9 mouse cellular contexts compared by ENCODE assay signal in the genomic region with DNA sequence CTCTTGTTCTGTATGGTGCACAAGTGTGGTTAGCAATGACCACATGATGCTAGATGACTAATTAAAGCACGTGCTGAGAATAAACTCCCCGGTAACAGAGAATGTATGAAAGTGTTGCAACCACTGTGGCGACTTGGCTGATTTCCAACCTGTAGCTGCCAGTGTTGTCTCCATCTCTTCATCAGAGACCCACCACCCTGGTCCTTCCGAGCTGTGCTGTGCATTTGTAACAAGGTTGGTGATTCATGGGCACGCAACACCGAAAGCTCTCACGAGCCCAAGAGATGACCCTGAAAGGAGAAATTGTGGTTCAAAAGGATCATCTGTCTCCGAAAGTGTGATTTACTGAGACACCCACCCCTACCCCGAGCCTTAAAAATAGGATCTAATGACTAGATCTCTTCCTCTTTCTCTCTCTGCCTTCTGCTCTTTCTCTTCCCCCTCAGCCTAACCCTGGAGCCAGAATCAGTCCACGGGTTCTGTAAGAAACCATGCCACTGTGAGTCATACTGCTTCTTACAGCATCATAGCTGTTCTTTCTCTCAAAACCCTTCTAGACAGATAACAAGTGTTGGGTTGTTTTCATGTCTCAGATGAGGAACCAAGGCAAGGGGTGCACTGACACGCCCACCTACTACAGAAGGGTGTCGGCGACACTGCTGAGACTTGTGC.
DNase-seq lines count a peak whose midpoint lies in the region; ATAC-seq and TF ChIP-seq lines count a peak whose summit lies in the region.
"Had no signal": no experiment of that assay in that cellular context is flagged by ENCODE, and none has a peak within 500 bp of the region (broad histone marks: within the 10 kb centered on the region; RNA-seq: fewer than 3 reads in every experiment).

No protein-coding gene starts in this region.

- no peak overlapping the region for H3ac ChIP-seq in C2C12 (ENCODE audit: control insufficient read depth, insufficient read length, low read depth)

- no peaks in the 10 kb centered on the region; the same call in 1 of the 2 replicates for H3K27me3 ChIP-seq in kidney, embryonic 14.5 days (ENCODE audit: control insufficient read depth, insufficient read depth, low read length)
- H3K27me3 ChIP-seq in C2C12 (ENCODE audit: control insufficient read depth, insufficient read depth, insufficient read length) = no peaks in the 10 kb centered on the region
- H3K27me3 ChIP-seq in midbrain, embryonic 16.5 days (ENCODE audit: control insufficient read depth, insufficient read depth, low read depth, low read length) = no peaks in the 10 kb centered on the region
- H3K27me3 ChIP-seq: neural tube, embryonic 12.5 days had no signal

- H3K9ac ChIP-seq in kidney, embryonic 14.5 days (ENCODE audit: low read depth, low read length) = no peak overlapping the region
- H3K9ac ChIP-seq in midbrain, embryonic 16.5 days (ENCODE audit: low read depth, low read length) = no peak overlapping the region
- H3K9ac ChIP-seq: neural tube, embryonic 12.5 days had no signal

- H3K4me2 ChIP-seq in kidney, embryonic 14.5 days (replicated peaks; ENCODE audit: low read depth, low read length) = no peak overlapping the region
- no peak overlapping the region for H3K4me2 ChIP-seq in midbrain, embryonic 16.5 days (ENCODE audit: low read length)
- H3K4me2 ChIP-seq: neural tube, embryonic 12.5 days had no signal

- no peaks in the 10 kb centered on the region for H3K36me3 ChIP-seq in kidney, embryonic 14.5 days (ENCODE audit: control insufficient read depth, insufficient read depth, low read length)
- H3K36me3 ChIP-seq in C2C12 (ENCODE audit: control insufficient read depth, insufficient read depth) = no peaks in the 10 kb centered on the region
- no peaks in the 10 kb centered on the region for H3K36me3 ChIP-seq in midbrain, embryonic 16.5 days (ENCODE audit: control insufficient read depth, insufficient read depth, low read length)
- H3K36me3 ChIP-seq: neural tube, embryonic 12.5 days had no signal

- 0 out of 2 replicates have a peak, but pooled peaks cover 5% of the 10 kb centered on the region for H3K4me1 ChIP-seq in kidney, embryonic 14.5 days (ENCODE audit: control insufficient read depth, insufficient read depth, low read length)
- H3K4me1 ChIP-seq in midbrain, embryonic 16.5 days (ENCODE audit: control insufficient read depth, insufficient read depth, low read length) = peaks cover 18% of the 10 kb centered on the region

- H3K4me3 ChIP-seq in kidney, embryonic 14.5 days (ENCODE audit: low read length) = no peak overlapping the region
- H3K4me3 ChIP-seq in C2C12 (ENCODE audit: insufficient read depth, poor library complexity, severe bottlenecking) = no peak overlapping the region
- H3K4me3 ChIP-seq in midbrain, embryonic 16.5 days (ENCODE audit: low read depth, low read length) = no peak overlapping the region
- H3K4me3 ChIP-seq: neural tube, embryonic 12.5 days had no signal

- ATAC-seq in kidney, embryonic 14.5 days (ENCODE audit: low FRiP score, low TSS enrichment) = no peak
- ATAC-seq in erythroblast, adult 5-6 weeks (replicated peaks; ENCODE audit: low FRiP score, poor library complexity, severe bottlenecking) = no peak
- ATAC-seq in midbrain, embryonic 16.5 days = no peak

- DNase-seq in kidney, postnatal 36 days = peak; percentile 5 to 8
- peak; percentile 34 to 37 for DNase-seq in adrenal gland, postnatal 36 days
- DNase-seq in lung, postnatal 25 days (ENCODE audit: low spot score) = peak; percentile 21
- no peak for DNase-seq in cerebellum, adult 11-12 months

- 80% methylated on average over 13 of the region's 13 CpGs for WGBS in kidney, embryonic 14.5 days
- whole genome bisulfite sequencing in midbrain, embryonic 16.5 days = 85% methylated on average over 13 of the region's 13 CpGs

- H3K79me3 ChIP-seq in C2C12 (ENCODE audit: low read depth) = peaks cover 3% of the 10 kb centered on the region

- H3K27ac ChIP-seq in kidney, embryonic 14.5 days (ENCODE audit: low read depth, low read length) = no peak overlapping the region
- no peak overlapping the region for H3K27ac ChIP-seq in midbrain, embryonic 16.5 days (ENCODE audit: low read length)
- H3K27ac ChIP-seq: neural tube, embryonic 12.5 days had no signal

- H3K79me2 ChIP-seq in C2C12 (ENCODE audit: control insufficient read depth, insufficient read depth) = peaks cover 22% of the 10 kb centered on the region

- no peaks in the 10 kb centered on the region for H3K9me3 ChIP-seq in kidney, embryonic 14.5 days (ENCODE audit: control insufficient read depth, low read length)
- no peaks in the 10 kb centered on the region for H3K9me3 ChIP-seq in midbrain, embryonic 16.5 days (replicated peaks; ENCODE audit: control insufficient read depth, low read length, poor library complexity, severe bottlenecking)
- H3K9me3 ChIP-seq: neural tube, embryonic 12.5 days had no signal

- TF ChIP-seq CTCF in C2C12 (IDR thresholded peaks at IDR 0.05; ENCODE audit: control insufficient read depth, insufficient read depth, insufficient read length) = no peak

TF ChIP-seq in C2C12, 6 proteins besides CTCF, POLR2A, EP300 and RAD21:
- TF ChIP-seq MAX (IDR thresholded peaks at IDR 0.05) (no peak), USF1 (IDR thresholded peaks at IDR 0.05; ENCODE audit: low read depth) (peak; percentile 79), MYOD1 (IDR thresholded peaks at IDR 0.05; ENCODE audit: control insufficient read depth, insufficient read length, low read depth) (no peak), CEBPB (IDR thresholded peaks at IDR 0.05; ENCODE audit: low read depth) (peak; percentile 86), FOSL1 (IDR thresholded peaks at IDR 0.05; ENCODE audit: insufficient read depth, low read length, poor library complexity, severe bottlenecking) (no peak)
TF ChIP-seq in C2C12: peak in this region for 2.
